Mouse (Mus musculus): ENCODE results near the gene Lrrc4c.

GRCm38 (mm10) chr2:96411182-96411581, 93.2 kb downstream of the Lrrc4c start:
- no peak for TF ChIP-seq CTCF (IDR thresholded peaks at IDR 0.05; ENCODE audit: low read depth)
- no peak for TF ChIP-seq EP300 (IDR thresholded peaks at IDR 0.05; ENCODE audit: low read depth)
